Mouse (Mus musculus) embryonic fibroblast, embryonic 13.5 days (primary cell): Measurements from ENCODE around the gene Catsperz.

Source experiments
- CTCF ChIP-seq: IDR thresholded peaks from 2 replicates; pipeline ENCODE4 v1.5.1; 2011; ENCODE audit warnings: mild to moderate bottlenecking, control low read depth, low read length, moderate library complexity, borderline replicate concordance; ENCODE audit not compliant: insufficient read depth
- POLR2A ChIP-seq: IDR thresholded peaks from 2 replicates; pipeline ENCODE4 v1.6.1; 2011; ENCODE audit warnings: low read depth, mild to moderate bottlenecking, control low read depth, low read length, moderate library complexity

DNA sequence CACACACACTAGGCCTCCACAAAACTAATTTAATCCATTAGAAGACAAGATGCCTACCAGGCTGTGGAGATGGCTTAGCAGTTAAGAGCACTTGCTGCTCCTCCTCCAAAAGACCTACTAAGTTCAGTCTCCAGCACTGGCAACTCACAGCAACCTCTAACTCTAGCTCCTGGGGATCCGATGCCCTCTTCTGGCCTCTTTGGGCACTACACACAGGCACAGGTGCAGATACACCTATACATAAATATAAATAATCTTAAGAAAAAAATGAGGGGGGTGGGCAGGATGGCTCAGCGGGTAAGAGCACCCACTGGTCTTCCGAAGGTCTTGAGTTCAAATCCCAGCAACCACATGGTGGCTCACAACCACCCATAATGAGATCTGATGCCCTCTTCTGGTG is 11.1 kb upstream of the Catsperz start:
- TF ChIP-seq POLR2A = no peak
- TF ChIP-seq CTCF = no peak
